Mouse (Mus musculus) kidney, embryonic 14.5 days (tissue): ENCODE measurements around the gene 2010315B03Rik. TPM values are rescaled to one million over a fixed set of nuclear protein-coding genes. Genes with fewer than 3 reads are reported as not detected.
"Not testable (repeated sequence)": the region's sequence is repeated elsewhere in the genome, so short reads cannot be mapped to it uniquely, and the experiment has no call there.

Experiments used
- ATAC-seq: fragments of 200-750 bp; cut with Nextera tagmentation; 2 replicates; pipeline ENCODE4 v1.8.0; 2017; ENCODE audit warnings: moderate number of reproducible peaks, mild to moderate bottlenecking, moderate TSS enrichment, moderate library complexity; ENCODE audit not compliant: low FRiP score, low TSS enrichment
- H3K27ac ChIP-seq: fragments of 300-500 bp; sonication (generic); 2 replicates; pipeline ENCODE4 v1.5.1; 2014; ENCODE audit warnings: low read depth, mild to moderate bottlenecking, low read length, moderate library complexity, mixed read lengths
- H3K27me3 ChIP-seq: fragments of 300-500 bp; sonication (generic); 2 replicates; pipeline ENCODE4 v1.6.1; 2014; ENCODE audit warnings: mild to moderate bottlenecking, low read length; ENCODE audit not compliant: control insufficient read depth, insufficient read depth
- H3K36me3 ChIP-seq: fragments of 300-500 bp; sonication (generic); 2 replicates; pipeline ENCODE4 v1.6.1; 2014; ENCODE audit warnings: low read length, mixed read lengths; ENCODE audit not compliant: control insufficient read depth, insufficient read depth
- H3K4me1 ChIP-seq: fragments of 300-500 bp; sonication (generic); 2 replicates; pipeline ENCODE4 v1.6.1; 2014; ENCODE audit warnings: low read length, mixed read lengths; ENCODE audit not compliant: control insufficient read depth, insufficient read depth
- H3K4me2 ChIP-seq: fragments of 300-500 bp; sonication (generic); replicated peaks from 2 replicates; pipeline ENCODE4 v1.6.1; 2014; ENCODE audit warnings: low read depth, mild to moderate bottlenecking, low read length
- H3K4me3 ChIP-seq: fragments of 300-500 bp; sonication (generic); 2 replicates; pipeline ENCODE4 v1.5.1; 2014; ENCODE audit warnings: mild to moderate bottlenecking, low read length
- H3K9ac ChIP-seq: fragments of 300-500 bp; sonication (generic); 2 replicates; pipeline ENCODE4 v1.6.1; 2014; ENCODE audit warnings: low read depth, mild to moderate bottlenecking, low read length, moderate library complexity
- H3K9me3 ChIP-seq: fragments of 300-500 bp; sonication (generic); 2 replicates; pipeline ENCODE4 v1.6.1; 2016; ENCODE audit warnings: low read length; ENCODE audit not compliant: control insufficient read depth
- WGBS: fragments of 180-500 bp; shearing (Covaris S2); extraction: QIAGEN DNeasy Blood & Tissue Kit; methylation state at CpG from one replicate; pipeline ENCODE4 v1.1.7; 2014; 5-methylcytosine and 5-hydroxymethylcytosine counted together
- polyA plus RNA-seq: library from polyadenylated mRNA; unstranded; fragments of >200 nt; fragmentation: Nextera tagmentation; extraction: Ambion mirVana; gene quantifications from 2 replicates; pipeline ENCODE4 v1.2.1, GENCODE M21; 2014

Gene 2010315B03Rik
- polyA plus RNA-seq, 1 experiment from 2014 or later, result 10.8 TPM

- no peak overlapping the region for H3K9ac ChIP-seq
- H3K9me3 ChIP-seq, result peaks cover 50% of the 10 kb centered on the region
- no peak overlapping the region for H3K4me3 ChIP-seq
- no peak for ATAC-seq
- H3K36me3 ChIP-seq, result peaks cover 26% of the 10 kb centered on the region
- no peaks in the 10 kb centered on the region for H3K27me3 ChIP-seq
- no peaks in the 10 kb centered on the region for H3K4me1 ChIP-seq
- H3K4me2 ChIP-seq, result no peak overlapping the region
- no peak overlapping the region for H3K27ac ChIP-seq
Observed at GRCm38 (mm10) chr9:124273172-124273571, 39.3 kb downstream of the 2010315B03Rik start.

DNA sequence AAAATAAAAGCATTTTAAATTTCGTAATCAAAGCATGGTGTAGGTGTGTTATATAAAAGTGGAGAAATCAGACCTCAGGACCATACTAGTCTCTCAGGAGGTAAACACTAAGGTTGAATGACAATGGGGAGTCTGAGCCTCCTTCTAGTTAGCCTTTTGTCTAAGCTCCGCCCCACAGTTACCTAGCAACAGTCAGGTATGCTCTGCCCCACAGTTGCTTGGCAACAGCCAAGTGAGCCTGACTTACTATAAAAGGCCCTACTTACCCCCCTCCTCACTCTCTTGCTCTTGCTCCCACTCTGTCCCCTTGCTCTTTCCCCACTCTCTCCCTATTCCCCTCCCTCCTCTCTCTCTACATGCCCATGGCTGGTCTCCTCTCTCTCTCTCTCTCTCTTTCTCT, 44.6 kb downstream of the 2010315B03Rik start:
- Histone ChIP-seq H3K4me2 (no peak overlapping the region), H3K9me3 (peaks cover 29% of the 10 kb centered on the region), H3K27ac (no peak overlapping the region), H3K4me3 (no peak overlapping the region), H3K9ac (no peak overlapping the region), H3K27me3 (no peaks in the 10 kb centered on the region), H3K4me1 (no peaks in the 10 kb centered on the region), H3K36me3 (peaks cover 26% of the 10 kb centered on the region)
- WGBS, result 24% methylated on average over 2 of the region's 2 CpGs
- peak; percentile 86; the same call in 1 of the 2 replicates for ATAC-seq

DNA sequence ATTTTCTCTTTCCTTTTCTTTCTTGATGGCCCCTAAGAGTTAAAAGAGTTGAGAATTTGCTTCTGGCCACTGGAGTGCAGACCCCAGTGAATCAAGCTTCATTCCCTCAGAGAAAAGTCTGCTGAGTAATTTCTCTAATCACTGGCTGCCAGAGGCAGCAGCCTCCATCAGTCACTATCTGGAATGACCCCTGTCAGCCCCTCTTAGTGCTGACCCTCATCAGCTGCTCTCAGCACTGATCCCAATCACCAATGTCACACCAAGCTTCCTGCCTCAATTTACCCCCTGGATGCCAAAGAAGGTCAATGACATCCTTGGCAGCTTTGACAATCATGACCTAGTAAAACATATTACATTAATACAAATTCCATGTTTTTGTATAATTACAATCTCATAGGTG, 45.0 kb downstream of the 2010315B03Rik start:
- H3K4me1 ChIP-seq, result no peaks in the 10 kb centered on the region
- no peak overlapping the region for H3K4me2 ChIP-seq
- peaks cover 26% of the 10 kb centered on the region for H3K36me3 ChIP-seq
- no peak for ATAC-seq
- H3K9me3 ChIP-seq, result peaks cover 27% of the 10 kb centered on the region
- H3K4me3 ChIP-seq, result no peak overlapping the region
- no peak overlapping the region for H3K27ac ChIP-seq
- no peak overlapping the region for H3K9ac ChIP-seq
- no peaks in the 10 kb centered on the region for H3K27me3 ChIP-seq

- Histone ChIP-seq H3K4me3 (no peak overlapping the region), H3K4me1 (no peaks in the 10 kb centered on the region), H3K27ac (no peak overlapping the region), H3K9ac (no peak overlapping the region), H3K4me2 (no peak overlapping the region), H3K27me3 (no peaks in the 10 kb centered on the region), H3K9me3 (no peaks in the 10 kb centered on the region), H3K36me3 (no peaks in the 10 kb centered on the region)
- no peak for ATAC-seq
- 73% methylated on average over 4 of the region's 4 CpGs for WGBS
Observed at GRCm38 (mm10) chr9:124262987-124263717, 49.3 kb downstream of the 2010315B03Rik start.

- H3K27me3 ChIP-seq, result no peaks in the 10 kb centered on the region
- H3K4me2 ChIP-seq, result no peak overlapping the region
- H3K4me1 ChIP-seq, result no peaks in the 10 kb centered on the region
- no peak overlapping the region for H3K27ac ChIP-seq
- ATAC-seq, result no peak
- peaks cover 16% of the 10 kb centered on the region for H3K9me3 ChIP-seq
- no peaks in the 10 kb centered on the region for H3K36me3 ChIP-seq
- H3K4me3 ChIP-seq, result no peak overlapping the region
- 69% methylated on average over 4 of the region's 4 CpGs for WGBS
- no peak overlapping the region for H3K9ac ChIP-seq
Observed at GRCm38 (mm10) chr9:124258067-124258556, 54.4 kb downstream of the 2010315B03Rik start.

- 78% methylated on average over 1 of the region's 1 CpGs for WGBS
- peak; percentile 60; the same call in 1 of the 2 replicates for ATAC-seq
- peaks cover 16% of the 10 kb centered on the region for H3K9me3 ChIP-seq
Observed at GRCm38 (mm10) chr9:124257200-124258066, 55.1 kb downstream of the 2010315B03Rik start.

DNA sequence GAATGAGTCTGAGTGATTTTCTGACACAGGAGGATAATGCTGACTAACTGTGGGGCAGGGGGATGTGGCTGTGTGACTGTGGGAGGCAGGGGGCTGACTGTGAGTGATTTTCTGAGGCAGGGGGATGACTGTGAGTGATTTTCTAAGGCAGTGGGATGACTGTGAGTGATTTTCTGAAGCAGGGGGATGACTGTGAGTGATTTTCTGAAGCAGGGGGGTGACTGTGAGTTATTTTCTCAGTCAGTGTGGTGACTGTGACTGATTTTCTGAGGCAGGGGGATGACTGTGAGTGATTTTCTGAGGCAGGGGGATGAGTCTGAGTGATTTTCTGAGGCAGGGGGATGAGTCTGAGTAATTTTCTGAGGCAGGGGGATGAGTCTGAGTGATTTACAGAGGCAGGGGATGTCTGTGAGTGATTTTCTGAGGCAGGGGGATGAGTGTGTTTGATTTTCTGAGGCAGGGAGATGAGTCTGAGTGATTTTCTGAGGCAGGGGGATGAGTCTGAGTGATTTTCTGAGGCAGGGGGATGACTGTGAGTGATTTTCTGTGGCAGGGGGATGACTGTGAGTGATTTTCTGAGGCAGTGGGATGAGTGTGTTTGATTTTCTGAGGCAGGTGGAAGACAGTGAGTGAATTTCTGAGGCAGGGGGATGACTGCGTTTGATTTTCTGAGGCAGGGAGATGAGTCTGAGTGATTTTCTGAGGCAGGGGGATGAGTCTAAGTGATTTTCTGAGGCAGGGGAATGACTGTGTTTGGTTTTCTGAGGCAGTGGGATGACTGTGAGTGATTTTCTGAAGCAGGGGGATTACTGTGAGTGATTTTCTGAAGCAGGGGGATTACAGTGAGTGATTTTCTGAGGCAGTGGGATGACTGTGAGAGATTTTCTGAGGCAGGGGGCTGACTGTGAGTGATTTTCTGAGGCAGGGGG, 56.0 kb downstream of the 2010315B03Rik start:
- not testable (repeated sequence) for H3K27me3 ChIP-seq, H3K27ac ChIP-seq, H3K4me1 ChIP-seq, H3K4me2 ChIP-seq, H3K9ac ChIP-seq, H3K4me3 ChIP-seq, H3K36me3 ChIP-seq
- peaks cover 16% of the 10 kb centered on the region for H3K9me3 ChIP-seq
- ATAC-seq, result peak; percentile 75; the same call in 1 of the 2 replicates
- 20% methylated on average over 1 of the region's 1 CpGs for WGBS

More at GRCm38 (mm10) chr9:124257200-124258066, 55.1 kb downstream of the 2010315B03Rik start:
- H3K27ac ChIP-seq, result no peak overlapping the region
- no peak overlapping the region for H3K9ac ChIP-seq
- H3K36me3 ChIP-seq, result no peaks in the 10 kb centered on the region
- H3K4me3 ChIP-seq, result no peak overlapping the region
- H3K27me3 ChIP-seq, result no peaks in the 10 kb centered on the region
- H3K4me2 ChIP-seq, result no peak overlapping the region
- H3K4me1 ChIP-seq, result no peaks in the 10 kb centered on the region

GRCm38 (mm10) chr9:124251438-124251837, 61.1 kb downstream of the 2010315B03Rik start:
- Histone ChIP-seq H3K27me3 (no peaks in the 10 kb centered on the region), H3K4me1 (no peaks in the 10 kb centered on the region), H3K4me2 (no peak overlapping the region), H3K36me3 (no peaks in the 10 kb centered on the region), H3K9ac (no peak overlapping the region), H3K27ac (no peak overlapping the region), H3K4me3 (no peak overlapping the region), H3K9me3 (peaks cover 4% of the 10 kb centered on the region)
- ATAC-seq, result no peak; the same call in 1 of the 2 replicates
